Mouse (Mus musculus): ENCODE results near the gene Uba52.

The Uba52 gene

DNA sequence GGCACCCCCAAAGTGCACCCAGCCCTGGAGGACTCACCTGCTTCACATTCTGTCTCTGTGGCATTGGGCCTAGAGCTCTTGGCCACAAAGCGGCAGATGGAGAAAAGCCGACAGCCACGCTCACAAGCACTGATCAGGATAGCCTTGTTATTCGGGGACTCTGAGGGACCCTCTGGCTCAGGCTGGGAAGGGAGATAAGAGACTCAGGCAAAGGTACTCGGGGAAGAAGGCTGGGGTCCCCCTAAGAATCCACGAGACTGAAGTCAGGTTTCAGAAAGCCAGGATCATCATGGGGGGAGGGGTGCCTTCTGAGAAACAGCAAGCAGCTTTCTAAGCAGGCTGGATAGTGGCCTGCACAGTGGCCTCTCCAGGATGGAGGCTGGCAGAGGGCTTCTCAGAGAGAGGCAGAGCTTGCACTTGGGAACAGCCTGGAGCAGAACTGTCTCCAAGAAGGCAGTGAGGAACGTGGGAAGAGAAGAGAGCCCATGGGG is 24.4 kb downstream of the Uba52 start:
- no peak for DNase-seq (ENCODE audit: low spot score)

DNA sequence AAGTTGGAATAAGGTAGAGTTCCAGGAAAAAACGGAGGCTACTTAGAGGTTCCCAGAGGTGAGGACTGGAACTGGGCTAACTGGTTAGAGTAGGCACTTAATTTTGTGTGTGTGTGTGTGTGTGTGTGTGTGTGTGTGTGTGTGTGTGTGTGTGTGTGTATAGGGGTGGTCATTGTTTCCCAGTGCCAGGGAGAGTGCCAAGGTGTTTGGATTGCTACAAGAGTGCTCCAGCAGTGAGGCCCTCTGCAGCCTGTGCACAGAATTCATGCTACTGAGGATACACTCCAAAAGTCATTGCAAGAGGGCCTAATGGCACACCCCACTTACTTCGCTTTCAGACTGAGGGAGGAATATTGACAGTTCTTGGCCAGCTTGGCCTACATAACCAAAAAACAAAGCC is 27.7 kb downstream of the Uba52 start:
- DNase-seq (ENCODE audit: low spot score), result no peak

DNA sequence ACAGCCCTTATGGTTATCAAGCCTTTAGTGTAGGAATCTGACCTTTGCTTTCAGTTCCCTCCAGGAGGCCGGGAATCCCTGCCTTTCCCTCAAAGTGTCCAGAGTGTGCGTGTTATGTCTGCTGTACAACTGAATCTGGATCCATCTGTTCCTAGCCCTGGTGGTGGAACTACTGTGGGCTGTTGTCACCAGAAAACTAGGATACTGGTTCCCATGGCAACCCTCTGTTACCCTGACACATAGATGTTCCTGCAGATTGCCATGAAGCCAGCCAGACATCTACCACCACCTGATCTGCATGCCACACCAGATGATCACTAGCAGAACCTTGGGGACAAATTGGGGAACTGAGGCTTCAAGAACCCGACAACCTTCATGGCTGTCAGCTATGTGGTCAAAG is 28.7 kb downstream of the Uba52 start:
- DNase-seq (ENCODE audit: low spot score), result no peak

DNA sequence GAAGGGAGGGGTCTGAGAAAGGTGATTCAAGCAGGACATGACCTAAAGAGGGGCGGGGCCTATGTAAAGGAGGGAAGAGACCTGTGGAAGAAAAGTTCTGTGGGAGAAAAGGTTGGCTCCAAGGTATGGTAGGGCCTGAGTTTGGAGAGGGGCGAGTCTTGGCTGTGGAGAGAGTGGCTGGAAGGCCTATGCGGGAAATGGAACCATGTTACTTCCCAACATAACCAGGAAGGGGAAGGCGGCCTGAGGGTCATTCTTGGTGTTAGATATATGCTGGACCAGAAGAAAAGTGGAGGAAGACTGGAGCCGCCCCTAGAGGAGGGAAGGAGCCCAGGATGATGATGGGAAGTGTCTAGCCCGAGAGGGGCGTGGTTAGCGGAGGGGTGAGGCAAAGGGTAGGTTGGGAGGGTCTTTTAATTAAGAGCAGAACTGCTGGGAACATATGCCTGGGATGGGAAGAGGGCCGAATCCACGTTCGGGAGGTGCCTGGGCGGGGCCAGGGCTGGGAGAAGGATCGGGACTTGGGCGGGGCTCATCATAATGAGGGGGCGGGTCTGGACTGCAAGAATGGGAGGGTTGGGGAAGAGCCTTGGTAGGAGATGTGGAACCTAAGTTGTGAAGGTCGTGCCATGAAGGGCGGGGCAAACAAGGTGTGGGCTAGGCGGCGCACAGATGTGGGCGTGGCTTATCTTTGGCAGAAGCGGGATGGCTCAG is 33.2 kb downstream of the Uba52 start:
- DNase-seq (ENCODE audit: low spot score), result peak; percentile 40

DNA sequence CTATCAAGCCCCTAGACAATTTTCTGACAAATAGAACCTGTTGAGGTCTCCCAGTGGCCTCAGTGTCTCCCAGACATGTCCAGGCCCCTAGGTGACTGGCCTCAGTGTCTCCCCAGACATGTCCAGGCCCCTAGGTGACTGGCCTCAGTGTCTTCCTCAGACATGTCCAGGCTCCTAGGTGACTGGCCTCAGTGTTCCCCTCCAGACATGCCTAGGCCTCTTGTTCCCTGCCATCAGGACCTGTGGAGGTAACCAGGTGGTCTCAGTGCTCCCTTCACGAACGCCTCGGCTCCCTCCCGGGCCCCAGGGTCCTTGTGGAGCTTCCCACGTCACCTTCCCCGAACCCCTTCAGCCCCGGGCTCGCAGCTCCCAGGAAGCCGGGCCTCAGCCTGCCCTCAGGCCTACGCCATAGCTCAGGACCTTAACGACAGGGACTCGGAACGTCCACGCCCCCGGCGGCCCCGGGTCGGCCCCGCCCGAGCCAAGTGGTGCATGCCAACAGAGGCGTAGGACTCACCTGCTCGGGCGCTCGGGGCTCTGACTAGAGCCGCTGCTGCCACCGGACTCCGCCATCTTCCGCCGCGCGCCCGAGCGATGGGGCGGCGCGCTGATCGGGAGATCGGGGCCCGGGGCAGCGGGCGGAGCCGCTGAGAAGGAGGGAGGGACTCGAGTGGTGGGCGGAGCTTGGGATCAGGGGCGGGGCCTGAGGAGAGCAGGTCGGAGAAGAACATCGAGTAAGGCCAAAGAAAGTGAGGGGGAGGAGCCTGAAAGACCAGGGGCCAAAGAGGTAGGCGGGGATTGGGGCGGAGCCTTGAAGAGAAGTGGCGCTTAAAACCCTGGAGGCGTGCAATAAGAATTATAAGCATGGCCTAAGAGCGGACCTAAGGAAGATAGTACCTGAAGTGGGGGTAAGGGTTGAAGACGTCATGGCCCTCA is 34.0 kb downstream of the Uba52 start, which contains the start of gene Klhl26:
Klhl26 (minus strand) TSS at position 636 of the 936 bp plus-strand sequence.
- DNase-seq (ENCODE audit: low spot score), result peak; percentile 98

DNA sequence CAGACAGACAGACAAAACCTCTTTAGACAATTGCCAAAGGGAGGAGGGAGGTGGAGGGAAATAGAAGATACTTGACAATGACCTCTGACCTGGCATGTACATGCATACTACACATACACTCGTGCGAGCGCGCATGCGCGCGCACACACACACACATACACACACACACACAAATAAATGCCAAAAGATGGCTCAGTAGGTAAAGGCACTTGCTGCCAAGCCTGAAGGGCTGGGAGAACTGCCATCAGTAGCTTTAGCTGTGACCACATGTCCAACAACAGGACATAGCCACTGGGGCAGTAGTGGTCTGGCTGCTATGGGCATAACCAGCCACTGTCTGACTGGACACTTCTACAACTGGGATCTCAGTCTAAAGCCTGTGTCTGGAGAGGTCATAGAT is 38.7 kb downstream of the Uba52 start:
- DNase-seq (ENCODE audit: low spot score), result no peak

DNA sequence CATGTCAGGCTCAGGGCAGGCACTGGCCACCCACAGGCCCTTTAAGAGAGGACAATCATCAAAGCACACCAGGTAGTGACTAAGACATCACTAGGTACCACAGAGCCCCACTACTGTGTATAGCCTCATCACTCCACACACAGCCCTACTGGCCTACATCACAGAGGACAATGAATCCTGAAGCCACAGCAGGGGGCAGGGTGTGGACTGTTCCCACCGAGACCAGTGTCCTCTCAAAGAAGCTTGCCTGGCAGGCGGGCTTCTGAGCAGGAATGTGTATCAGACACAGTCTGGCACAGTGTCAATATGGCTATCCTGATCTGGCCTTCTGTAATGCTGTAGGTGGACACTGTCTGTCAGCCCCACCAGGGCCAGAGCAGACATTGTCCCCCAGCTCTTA is 40.7 kb downstream of the Uba52 start:
- DNase-seq (ENCODE audit: low spot score), result no peak

DNA sequence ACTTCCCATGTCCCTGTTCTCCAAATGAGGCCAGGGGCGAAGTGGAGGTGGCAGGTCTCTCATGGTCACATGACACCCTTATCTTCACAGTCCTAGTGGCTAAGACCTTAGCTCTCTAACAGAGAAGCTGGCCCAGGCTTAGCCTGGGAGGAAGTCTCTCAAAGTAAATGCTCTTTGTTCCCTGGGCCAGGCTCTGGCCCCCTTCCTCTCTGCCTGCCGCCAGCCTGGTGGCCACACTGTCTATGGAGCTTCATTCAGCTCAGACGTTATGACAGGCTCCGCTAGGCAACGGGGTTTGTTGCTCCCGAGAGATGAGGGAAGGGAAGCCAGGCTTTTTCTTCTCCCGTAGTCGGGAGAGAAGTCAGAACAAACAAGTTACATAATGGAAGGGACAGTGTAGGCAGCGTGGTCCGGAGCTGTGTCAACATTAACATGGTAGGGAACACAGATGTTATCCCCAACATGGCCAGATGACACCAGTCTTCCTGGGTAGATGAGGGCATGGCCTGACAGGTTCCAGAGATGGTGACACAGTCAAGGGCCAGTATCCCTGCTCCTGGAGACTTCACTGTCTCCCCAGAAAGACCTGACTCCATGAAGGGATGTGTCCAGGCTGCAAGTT is 41.2 kb downstream of the Uba52 start:
- no peak for DNase-seq (ENCODE audit: low spot score)

DNA sequence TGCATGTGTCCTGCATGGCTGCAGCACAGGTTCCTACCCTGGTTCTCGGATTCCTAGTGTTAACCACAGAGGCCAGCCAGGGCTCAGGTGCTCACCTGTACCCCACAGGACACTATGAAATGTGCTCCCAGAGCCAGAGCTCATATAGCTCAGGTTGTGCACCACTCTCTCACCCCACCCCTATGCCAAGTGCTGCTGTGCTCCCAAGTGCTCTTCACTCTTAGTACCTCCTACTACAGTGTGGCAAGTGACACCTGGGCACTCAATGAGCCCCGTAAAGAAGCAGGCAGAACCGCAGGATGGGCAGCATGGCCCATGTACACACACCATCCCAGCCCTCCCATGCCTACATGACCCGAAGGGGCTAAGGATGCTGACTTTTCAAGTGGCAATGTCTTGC is 41.9 kb downstream of the Uba52 start:
- no peak for DNase-seq (ENCODE audit: low spot score)

DNA sequence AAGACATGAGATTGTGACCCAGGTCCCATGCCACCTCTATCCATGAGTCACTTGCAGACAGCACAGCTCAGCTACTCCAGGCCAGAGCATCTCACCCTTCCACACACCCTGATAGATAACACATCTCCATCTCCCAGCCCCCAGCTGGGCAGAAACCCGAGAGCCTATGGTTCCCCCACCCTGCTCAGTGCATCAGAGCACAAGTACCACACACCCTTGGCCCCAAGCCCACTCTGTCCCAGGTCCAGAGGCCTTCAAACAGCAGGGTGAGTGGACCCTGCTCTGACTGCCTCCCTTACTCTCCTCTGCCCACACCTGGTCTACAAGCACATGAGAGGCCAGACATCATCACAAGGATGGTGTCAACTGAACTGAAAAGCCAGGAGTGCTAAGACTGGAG is 42.7 kb downstream of the Uba52 start:
- DNase-seq (ENCODE audit: low spot score), result no peak

DNA sequence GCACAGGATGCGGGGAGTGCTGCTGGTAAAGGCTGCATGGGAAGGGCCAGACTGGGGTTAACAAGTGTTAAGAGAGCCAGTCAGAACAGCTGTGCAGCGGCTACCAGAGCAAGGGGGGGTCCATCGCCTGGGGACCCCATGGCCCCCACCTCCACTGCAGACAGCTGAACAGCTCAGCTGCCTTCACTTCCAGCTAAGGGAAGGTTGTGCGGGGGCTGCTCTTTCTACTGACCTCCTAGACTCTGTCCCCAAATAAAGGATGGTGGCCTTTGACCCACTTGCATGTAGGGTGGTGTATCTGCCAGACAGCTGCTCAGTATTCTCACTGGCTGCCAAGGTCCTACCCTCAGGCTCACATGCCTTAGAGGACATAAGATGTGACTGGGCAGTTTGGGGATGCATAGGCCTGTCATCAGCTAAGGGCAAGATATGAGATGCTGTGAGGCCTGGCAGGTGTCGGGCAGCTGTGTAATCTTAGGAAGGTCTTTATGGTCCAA is 43.3 kb downstream of the Uba52 start:
- DNase-seq (ENCODE audit: low spot score), result no peak

DNA sequence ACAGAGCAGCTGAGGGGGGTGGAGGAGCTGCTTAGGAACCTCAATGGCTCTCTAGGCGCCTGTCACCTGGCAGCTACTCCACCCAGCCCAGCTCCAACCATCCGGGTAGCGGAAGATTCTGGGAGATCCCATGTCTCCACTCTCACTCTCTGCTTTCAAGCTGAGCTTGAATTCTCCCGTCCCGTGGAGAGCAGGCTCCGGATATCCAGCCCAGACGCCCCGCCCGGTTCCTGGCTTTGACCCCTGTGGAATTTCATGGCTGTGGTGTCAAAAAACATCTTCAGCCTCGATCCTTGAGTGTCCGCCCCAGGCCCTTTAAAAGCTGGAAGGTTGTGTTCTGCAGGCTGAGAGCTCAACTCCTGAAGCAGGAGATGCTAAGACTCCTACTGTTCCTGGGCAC is 43.8 kb downstream of the Uba52 start:
- peak; percentile 29 for DNase-seq (ENCODE audit: low spot score)

DNA sequence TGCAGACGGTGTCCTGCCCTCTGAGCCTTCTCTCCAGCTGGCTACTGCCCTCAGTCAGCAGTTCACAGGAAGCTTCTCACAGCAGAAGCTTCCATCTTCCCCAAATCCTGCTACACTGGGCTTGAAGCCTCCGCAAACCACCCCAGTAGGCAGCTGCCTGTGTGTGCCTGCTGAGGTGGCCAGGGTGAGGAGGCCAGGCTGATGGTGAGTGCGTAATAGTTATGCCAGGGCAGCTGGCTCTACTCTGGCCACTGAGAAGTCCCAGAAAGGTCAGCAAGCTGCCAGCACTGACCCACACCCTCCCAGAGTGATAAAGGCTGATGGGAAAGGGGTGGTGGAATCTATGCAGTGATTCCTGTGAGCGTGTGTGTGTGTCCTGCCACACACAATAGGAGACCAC is 44.3 kb downstream of the Uba52 start:
- no peak for DNase-seq (ENCODE audit: low spot score)

DNA sequence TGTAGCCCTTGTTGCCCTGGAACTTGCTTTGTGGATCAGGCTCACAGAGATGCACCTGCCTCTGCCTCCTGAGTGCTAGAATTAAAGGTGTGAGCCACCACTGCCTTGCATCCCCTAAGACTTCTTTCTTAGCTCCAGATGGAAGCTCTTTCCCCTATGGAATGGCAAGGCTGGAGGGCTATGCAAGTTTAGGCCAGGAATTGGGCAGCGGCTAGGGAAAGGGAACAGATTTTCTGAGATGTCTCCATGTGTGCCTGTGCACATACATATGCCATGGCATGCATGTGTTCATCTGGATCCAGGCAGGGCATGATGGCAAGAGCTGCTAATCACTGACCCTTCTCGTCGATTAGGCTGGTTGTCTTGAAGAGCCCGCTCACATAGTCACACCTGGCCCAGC is 44.9 kb downstream of the Uba52 start:
- no peak for DNase-seq (ENCODE audit: low spot score)

DNA sequence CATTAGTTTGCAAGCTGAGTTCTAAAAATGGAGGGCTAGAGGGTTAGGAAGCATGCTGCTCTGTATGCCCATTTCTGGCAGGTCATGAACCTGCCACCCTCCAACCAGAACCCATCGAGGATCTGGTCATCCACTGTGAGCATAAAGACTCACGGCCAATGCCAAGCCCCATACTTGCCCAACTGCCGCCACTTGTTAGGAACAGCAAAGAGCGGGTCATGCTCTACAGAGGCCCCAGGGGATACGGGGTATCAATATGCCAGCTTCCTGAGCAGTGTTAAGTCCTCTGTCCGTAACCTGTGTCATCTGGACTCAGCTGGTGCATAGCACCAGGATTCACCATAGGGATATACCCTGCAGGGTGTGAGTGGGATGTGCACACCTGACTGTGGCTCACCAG is 46.4 kb downstream of the Uba52 start:
- DNase-seq (ENCODE audit: low spot score), result no peak

DNA sequence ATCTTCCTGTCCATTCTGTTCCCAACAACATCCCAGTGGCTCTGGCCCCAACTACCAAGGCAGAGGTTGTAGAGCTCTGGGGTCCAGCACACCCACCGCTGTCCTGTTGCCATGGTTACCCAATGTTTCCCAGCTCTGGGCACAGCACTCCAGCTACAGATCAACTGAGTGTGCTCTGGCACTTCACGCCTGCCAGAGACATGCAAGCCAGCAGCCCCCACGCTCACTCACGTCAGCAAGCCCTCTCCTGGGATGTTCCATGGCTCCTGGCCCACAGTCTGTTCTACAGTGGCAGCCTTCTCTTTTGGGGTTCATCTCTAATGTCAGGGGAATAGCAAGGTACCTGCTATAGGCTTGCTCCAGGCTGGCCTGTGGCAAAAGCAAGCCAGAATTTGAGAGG is 47.3 kb downstream of the Uba52 start:
- DNase-seq (ENCODE audit: low spot score), result peak; percentile 35

DNA sequence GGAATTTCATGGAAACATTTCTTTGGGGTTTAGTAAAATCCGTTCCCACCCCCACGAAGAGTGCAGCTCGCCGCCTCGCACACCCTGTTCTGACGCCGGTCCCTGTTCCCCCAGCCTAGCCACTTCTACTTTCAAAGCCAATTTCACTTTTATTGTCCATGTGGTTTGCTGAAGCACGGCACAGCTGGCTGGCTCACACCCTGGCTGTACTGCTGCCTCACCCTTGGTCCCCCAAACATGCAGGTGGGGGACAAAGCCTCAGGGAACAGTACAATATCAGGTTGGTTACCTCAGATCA is 48.1 kb downstream of the Uba52 start:
- no peak for DNase-seq (ENCODE audit: low spot score)

DNA sequence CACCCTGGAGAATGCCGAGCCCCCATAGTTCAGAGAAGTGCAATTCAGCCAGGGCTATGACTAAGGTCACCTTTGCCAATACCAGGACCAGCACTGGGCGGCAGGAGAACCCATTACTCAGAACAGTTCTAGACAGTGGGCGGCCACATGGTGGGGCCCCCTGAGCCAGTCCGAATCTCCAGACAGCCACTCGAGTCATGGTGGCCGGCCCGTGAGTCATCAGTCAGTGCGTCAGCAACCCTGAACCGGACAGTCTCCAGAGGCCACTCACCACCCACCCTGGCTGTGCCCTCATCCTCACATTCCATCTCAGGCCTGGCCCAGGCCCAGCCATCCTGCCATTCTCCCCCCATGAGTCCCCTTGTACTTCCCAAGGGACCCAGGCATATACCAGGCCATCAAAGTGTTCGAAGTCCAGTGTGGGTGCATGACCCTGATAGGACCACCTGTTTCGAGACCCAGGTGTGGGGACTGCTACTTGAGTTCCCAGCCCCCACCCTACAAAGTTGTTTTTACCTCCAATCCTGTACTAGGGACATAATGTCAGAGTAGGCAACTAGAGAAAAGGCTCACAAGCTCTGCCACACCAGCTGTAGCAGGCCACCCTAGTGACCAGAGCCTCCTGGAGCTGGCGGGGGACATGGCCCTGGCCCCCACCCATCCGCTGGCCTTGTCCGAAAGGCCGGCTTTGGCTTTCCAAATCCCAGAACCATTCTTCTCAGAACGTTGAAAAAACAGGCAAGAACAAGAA is 48.7 kb downstream of the Uba52 start:
- DNase-seq (ENCODE audit: low spot score), result no peak

DNA sequence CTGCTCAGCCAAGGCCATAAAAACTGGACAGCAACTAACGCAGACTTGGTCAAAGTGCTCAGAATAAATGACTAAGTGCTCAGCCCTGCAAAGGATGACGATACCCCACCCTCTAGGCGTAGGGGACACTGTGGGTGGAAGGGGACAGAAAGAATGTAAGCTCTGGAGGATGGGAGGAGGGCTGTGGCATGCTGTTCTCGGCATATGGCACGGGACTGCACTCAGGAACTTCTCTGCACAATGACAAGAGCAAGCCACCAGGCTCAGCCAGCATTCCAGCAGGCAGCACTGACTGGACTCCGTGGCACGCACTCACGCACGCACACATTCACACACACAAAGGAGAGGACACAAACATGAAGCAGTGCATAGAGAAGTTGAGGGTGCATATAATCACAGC is 50.0 kb downstream of the Uba52 start:
- peak; percentile 34 for DNase-seq (ENCODE audit: low spot score)

DNA sequence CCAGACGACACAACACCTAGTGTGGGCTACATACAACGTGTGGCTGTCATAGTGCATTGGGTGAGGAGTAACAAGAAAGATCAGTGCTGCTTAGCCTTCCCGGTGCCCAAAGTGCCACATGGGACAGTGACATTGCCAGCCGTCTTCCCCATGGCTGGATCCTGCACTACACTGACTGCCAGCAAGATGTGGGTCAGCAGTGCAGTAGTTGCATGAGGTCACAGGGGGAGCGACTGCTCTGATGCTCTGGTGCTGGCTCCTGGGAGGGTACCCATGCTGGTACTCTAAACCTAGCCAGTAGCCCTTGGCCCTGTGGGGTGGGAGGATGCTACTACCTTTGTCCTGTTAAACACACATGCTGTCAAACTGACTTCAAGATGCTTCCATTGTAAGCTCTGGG is 50.4 kb downstream of the Uba52 start:
- no peak for DNase-seq (ENCODE audit: low spot score)

DNA sequence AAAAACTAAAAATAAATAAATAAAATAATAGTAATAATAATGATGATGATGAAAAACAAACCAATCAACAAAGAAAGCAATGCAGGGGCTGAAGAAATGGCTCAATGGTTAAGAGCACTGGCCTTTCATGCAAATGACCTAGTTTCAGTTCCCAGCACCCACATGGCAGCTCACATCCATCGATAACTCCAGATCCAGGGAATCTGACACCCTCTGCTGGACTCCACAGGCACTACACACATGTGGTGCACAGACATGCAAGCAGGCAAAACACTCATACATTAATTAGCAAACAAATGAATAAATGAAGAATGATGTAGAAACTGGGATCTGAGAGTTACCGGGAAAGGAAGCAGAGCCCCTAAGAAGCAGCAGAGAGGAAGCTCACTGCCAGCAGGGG is 51.0 kb downstream of the Uba52 start:
- DNase-seq (ENCODE audit: low spot score), result no peak

DNA sequence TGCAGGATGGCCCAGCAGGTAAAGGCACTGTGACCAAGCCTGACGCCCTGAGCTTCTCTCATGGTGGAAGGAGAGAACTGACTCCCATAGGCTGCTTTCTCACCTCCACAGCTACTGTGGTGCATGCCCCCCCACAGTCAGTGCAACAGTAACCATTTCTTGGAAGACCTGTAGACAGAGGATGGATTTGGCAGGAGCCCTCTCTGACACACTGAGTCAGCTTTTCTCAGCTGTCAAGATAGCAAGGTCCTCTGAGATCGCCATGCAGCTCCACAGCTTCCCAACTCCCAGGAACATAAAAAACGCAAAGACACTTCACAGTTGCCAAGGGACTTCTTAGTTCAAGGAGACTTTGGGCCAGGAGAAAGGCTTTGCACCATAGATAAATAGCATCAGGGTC is 52.1 kb downstream of the Uba52 start:
- no peak for DNase-seq (ENCODE audit: low spot score)

Measured in urinary bladder, postnatal 14 days (tissue).